Mouse (Mus musculus): ENCODE data around the gene Syde1.

DNA sequence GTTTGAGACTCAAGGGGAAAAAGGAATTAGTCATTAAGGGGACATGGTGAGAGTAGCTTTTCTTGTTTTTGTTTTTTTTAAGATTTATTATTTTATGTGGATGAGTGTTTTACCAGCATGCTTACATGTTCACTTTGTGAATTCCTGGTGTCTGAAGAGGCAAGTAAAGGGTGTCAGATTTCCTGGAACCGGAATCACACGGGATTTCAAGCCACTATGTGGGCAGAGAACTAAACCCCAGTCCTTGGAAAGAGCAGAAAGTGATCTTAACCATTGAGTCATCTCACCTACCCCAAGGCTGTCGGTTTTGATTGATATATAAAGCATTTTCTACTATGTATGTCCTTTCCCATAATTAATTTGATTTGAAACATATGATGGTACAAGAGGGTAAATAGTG is 22.1 kb downstream of the Syde1 start:
- no peak for TF ChIP-seq POLR2A (IDR thresholded peaks at IDR 0.05; ENCODE audit: borderline replicate concordance, insufficient read depth, low read length)
- no peak for TF ChIP-seq CTCF (IDR thresholded peaks at IDR 0.05; ENCODE audit: borderline replicate concordance, insufficient read depth, low read depth, low read length)
